Mouse (Mus musculus): ENCODE measurements around the gene Klhl7.
A peak's percentile ranks its signal among the peaks of the same experiment; 100 is the strongest.

Klhl7 gene

DNA sequence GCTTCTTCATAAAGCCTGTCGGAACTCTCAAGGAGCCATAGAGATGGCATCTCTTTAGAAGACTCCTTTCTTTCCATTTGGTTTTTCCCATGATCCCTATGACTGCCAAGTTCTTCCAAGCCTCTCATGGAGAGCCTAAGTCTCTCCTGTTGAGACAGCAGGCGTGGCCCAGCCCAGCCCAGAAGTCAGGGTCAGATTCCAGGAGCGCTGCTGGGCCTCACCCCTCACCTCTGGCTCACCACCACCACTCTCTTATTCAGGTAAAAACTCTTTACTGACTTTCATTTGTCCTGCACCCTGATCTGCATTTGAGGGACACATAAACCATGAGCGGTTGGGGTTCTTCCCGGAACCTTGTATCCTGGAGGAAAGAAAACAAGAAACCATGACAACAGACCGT, 69.5 kb downstream of the Klhl7 start:
- DNase-seq (ENCODE audit: low spot score in 2 of 2): no peak

DNA sequence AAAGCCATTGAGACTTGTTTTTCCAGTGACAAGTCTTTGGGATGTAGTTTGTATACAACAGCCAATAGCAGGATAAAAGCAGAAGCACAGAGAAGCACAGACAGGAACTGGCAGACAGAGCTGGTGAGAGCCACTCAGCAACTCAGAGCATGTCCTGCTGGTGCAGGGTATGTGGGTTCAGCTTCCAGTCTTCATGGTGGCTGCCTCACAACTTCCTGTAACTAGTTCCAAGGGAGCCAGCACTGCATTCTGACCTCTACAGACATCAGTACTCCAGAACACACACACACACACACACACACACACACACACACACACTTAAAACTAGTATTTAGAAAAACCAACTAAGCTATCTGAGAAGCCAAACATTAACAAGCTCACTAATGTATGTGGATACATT, 71.7 kb downstream of the Klhl7 start:
- no peak for DNase-seq (ENCODE audit: low spot score in 2 of 2)

- DNase-seq (ENCODE audit: low spot score in 2 of 2): no peak
Observed at GRCm38 (mm10) chr5:24181514-24182295, 81.3 kb downstream of the Klhl7 start.

GRCm38 (mm10) chr5:24182296-24182734, 81.9 kb downstream of the Klhl7 start:
- no peak for DNase-seq (ENCODE audit: low spot score in 2 of 2)

DNA sequence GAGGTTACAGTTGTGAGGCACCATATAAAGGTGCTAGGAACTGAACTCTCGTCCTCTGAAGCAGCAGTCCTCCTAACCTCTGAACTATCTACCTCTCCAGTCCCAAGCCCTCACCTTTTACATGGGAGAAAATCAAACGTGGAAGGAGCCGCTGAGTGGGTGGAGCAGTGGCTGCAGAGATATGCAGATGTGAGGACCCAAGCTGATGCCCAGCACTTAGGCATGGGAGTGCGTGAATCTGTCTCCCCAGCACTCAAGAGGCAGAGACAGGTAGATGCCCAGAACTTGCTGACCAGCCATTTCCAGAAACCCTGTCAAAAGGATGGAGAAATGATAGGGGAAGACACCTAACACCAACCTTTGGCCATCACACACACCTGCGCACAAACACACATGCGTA, 82.7 kb downstream of the Klhl7 start:
- DNase-seq (ENCODE audit: low spot score in 2 of 2): no peak

DNA sequence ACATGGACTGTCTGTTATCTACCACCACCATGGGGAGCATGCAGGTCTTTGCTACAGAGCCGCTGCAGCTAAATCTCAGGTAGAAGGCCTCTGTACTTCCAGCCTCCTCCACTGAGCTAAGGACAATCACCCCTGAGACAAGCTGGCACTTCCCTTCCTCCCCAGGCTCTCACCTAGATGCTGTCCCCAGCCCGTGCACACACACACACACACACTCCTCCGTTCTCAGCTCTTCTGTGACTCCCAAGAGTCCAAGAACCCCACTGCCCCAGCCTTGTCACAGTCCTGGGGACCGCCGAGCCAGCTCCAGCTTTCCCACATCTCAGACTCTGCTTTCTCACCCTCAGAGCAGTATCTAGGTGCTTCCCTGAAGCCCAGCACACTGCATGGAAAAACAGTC, 83.6 kb downstream of the Klhl7 start:
- DNase-seq (ENCODE audit: low spot score in 2 of 2): no peak

DNA sequence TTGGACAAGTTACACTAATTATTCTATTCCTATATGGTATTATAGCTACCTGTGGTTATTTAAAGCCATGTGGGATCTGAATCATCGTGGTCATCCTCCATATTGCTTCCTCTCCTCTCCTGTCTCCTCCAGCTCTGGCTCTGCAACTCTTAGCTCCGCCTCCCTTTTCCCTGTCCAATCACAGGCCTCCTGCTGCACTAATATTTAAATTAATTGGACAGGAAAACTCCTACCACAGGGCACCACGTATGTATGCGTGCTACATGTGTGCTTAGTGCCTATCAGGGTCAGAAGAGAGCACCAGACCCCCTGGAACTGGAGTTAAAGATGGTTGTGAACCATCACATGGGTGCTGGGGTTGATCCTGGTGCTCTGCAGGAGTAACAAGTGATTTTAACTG, 88.1 kb downstream of the Klhl7 start:
- DNase-seq (ENCODE audit: low spot score in 2 of 2): no peak

GRCm38 (mm10) chr5:24191821-24192220, 91.4 kb downstream of the Klhl7 start:
- no peak for DNase-seq (ENCODE audit: low spot score in 2 of 2)

DNA sequence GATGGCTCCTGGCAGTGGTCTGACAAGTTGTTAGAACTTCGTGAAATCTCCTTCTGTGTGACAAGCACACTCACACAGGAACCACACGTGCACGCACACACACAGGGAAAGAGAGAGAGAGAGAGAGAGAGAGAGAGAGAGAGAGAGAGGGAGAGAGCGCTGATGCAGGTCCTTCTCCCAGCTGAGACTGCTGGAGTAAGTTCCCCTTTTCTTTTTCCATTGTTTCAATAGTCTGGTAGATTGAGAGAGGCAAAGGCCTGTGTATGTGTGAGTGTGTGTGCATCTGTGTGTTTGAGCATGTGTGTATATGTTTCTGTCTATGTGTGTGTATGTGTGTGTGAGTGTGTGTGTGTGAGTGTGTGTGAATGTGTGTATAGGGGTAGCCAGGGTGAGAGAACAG, 100.6 kb downstream of the Klhl7 start:
- DNase-seq (ENCODE audit: low spot score in 2 of 2): no peak

DNA sequence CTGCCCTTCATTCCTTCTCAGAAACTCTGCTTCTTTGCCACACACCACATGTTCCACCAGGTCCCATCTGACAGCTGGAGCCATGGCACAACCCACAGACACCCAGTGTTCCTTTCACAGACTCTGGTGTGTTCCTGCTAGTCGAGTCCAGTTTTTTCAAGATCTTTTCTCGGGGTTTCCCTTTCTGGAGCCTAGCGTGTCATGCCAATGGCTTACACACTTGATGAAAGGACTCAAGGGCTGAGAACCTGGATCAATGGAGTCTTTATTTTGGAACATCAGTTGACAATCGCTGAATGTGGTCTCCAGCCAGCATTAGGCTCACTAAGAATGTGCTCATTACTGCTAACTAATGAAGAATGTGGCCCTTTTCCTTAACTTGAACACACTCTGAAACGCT, 102.1 kb downstream of the Klhl7 start:
- peak in 1 of 2 experiments; percentile 16 for DNase-seq (ENCODE audit: low spot score in 2 of 2)

DNA sequence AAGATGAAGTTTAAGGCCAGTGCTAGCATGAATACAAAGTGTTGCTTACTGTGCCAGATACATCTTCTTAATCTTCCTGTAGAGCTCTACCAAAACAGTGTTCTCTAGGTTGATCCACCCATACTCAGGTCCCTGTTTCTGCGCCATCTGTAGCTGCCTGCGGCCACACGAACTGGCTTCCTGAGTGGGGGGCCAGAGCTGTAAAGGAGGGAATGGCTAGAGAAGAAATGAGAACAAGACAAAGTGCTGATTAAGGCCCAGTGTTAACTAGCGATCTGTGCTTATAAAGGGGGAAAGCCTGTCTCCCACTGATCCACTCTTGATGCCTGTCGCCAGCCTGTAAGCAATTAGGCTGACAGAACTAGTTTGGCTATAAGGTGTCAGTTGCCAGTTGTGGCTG, 102.9 kb downstream of the Klhl7 start:
- DNase-seq (ENCODE audit: low spot score in 2 of 2): no peak

DNA sequence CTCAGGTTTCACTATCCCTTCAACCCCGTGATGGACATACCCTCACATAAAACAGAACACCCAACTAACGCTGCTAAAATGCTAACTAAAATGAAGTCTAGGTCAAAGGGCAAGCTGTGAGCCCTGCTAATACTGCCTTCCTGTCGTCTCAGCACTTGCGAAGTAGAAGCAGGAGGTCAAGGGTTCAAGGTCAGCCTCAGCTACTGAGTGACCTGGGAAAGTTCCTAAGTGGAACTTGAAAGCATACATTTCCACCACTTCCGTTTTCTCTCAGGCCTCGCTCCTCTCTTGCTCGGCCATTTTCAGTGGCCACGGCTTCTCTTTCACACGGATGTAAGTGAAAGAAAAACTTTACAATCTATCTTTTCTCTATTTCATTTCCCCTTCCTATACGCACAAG, 107.6 kb downstream of the Klhl7 start:
- no peak for DNase-seq (ENCODE audit: low spot score in 2 of 2)

DNA sequence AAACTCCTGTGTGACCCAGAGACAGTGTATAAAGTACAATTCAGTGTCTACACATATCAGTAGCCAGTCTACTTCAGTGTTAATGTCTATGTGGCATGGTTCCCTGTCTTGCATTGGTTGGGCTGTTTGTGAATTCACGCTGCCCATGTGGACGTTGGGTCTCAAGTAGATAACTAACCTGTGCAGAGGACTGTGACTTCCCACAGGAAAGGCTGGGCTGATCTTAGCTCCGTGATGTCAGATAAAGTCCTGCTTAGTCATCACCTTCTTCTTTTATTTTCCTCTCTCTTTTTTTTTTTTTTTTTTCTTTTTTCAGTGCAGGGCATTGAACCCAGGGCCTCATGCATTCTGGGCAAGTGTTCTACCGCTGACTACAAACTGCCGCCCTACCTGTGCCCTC, 108.1 kb downstream of the Klhl7 start:
- no peak for DNase-seq (ENCODE audit: low spot score in 2 of 2)
